Mouse (Mus musculus) CH12.LX (cell line): Measurements from ENCODE around the gene Plekha6. TPM values are rescaled to one million over a fixed set of nuclear protein-coding genes. Genes with fewer than 3 reads are reported as not detected.

Experiments
- DNase-seq: peaks from one replicate; pipeline ENCODE4 v3.0.0-alpha.2; 2013; ENCODE audit errors: extremely low read depth
- H3K27ac ChIP-seq: 2 replicates; pipeline ENCODE4 v1.5.1; 2012; ENCODE audit warnings: low read depth, mild to moderate bottlenecking, control low read depth, moderate library complexity; ENCODE audit not compliant: insufficient read depth
- H3K27me3 ChIP-seq: replicated peaks from 2 replicates; pipeline ENCODE3; 2012; ENCODE audit warnings: inconsistent platforms
- H3K36me3 ChIP-seq, 2 experiments: replicated peaks in 1 of 2; 2 replicates each; pipeline versions ENCODE3 to v1.6.1; 2012; ENCODE audit warnings: inconsistent platforms in 1 of 2, low read length in 1 of 2, mild to moderate bottlenecking in 1 of 2, mixed read lengths in 1 of 2, moderate library complexity in 1 of 2; ENCODE audit not compliant: control insufficient read depth in 1 of 2, insufficient read depth in 1 of 2
- H3K4me1 ChIP-seq, 2 experiments: 2 replicates each; pipeline ENCODE4 v1.6.1; 2012; ENCODE audit warnings: inconsistent platforms in 1 of 2, moderate library complexity in 1 of 2; ENCODE audit not compliant: insufficient read depth in 2 of 2, control insufficient read depth in 1 of 2
- H3K4me2 ChIP-seq: 2 replicates; pipeline ENCODE4 v1.6.1; 2012; ENCODE audit warnings: low read depth, mild to moderate bottlenecking, control low read depth; ENCODE audit not compliant: poor library complexity, insufficient read depth, severe bottlenecking
- H3K4me3 ChIP-seq, 3 experiments: fragments of 150-350 bp in 1 of 3; sonication (generic) in 1 of 3; replicated peaks in 1 of 3; 2 replicates each; pipeline versions ENCODE3 to v1.5.1; 2011 to 2012; ENCODE audit warnings: low read depth in 2 of 3, low read length in 2 of 3, mild to moderate bottlenecking in 2 of 3, moderate library complexity in 2 of 3, control low read depth in 1 of 3, improper control_type of control experiment in 1 of 3, inconsistent platforms in 1 of 3, mixed read lengths in 1 of 3; ENCODE audit not compliant: poor library complexity in 1 of 3
- H3K79me2 ChIP-seq: replicated peaks from 2 replicates; pipeline ENCODE4 v1.6.1; 2012; ENCODE audit warnings: mild to moderate bottlenecking, moderate library complexity; ENCODE audit not compliant: control insufficient read depth, poor library complexity, insufficient read depth, severe bottlenecking; ENCODE audit errors: extremely low read depth
- H3K9ac ChIP-seq: 2 replicates; pipeline ENCODE4 v1.6.1; 2012; ENCODE audit warnings: low read depth, mild to moderate bottlenecking, control low read depth, moderate library complexity; ENCODE audit not compliant: insufficient read depth
- H3K9me3 ChIP-seq: replicated peaks from 2 replicates; pipeline ENCODE3; 2012; ENCODE audit warnings: low read length, inconsistent platforms, mixed read lengths
- BHLHE40 ChIP-seq: IDR thresholded peaks from 2 replicates; pipeline ENCODE4 v1.6.1; 2011; ENCODE audit warnings: mild to moderate bottlenecking, low read depth, low read length, improper control_type of control experiment
- CTCF ChIP-seq, 2 experiments: IDR thresholded peaks in 1 of 2; conservative IDR thresholded peaks in 1 of 2; 2 replicates each; pipeline ENCODE4 v1.5.1; 2011 to 2012; ENCODE audit warnings: low read depth in 2 of 2, low read length in 2 of 2, improper control_type of control experiment in 1 of 2, inconsistent platforms in 1 of 2, mild to moderate bottlenecking in 1 of 2, moderate library complexity in 1 of 2
- EP300 ChIP-seq: IDR thresholded peaks from 2 replicates; pipeline ENCODE4 v1.6.1; 2011; ENCODE audit warnings: low read length, improper control_type of control experiment
- ETS1 ChIP-seq: conservative IDR thresholded peaks from 2 replicates; pipeline ENCODE4 v1.6.1; 2012; ENCODE audit warnings: low read depth, mild to moderate bottlenecking, inconsistent platforms, low read length, improper control_type of control experiment, moderate library complexity
- JUND ChIP-seq: conservative IDR thresholded peaks from 2 replicates; pipeline ENCODE4 v1.6.1; 2011; ENCODE audit warnings: low read depth, low read length, improper control_type of control experiment
- KAT2A ChIP-seq: IDR thresholded peaks from 2 replicates; pipeline ENCODE4 v1.6.1; 2012; ENCODE audit warnings: low read length, improper control_type of control experiment, inconsistent platforms; ENCODE audit not compliant: insufficient replicate concordance
- MAX ChIP-seq: IDR thresholded peaks from 2 replicates; pipeline ENCODE4 v1.6.1; 2011; ENCODE audit warnings: low read length, improper control_type of control experiment
- MAZ ChIP-seq: IDR thresholded peaks from 2 replicates; pipeline ENCODE4 v1.6.1; 2012; ENCODE audit warnings: low read depth, mild to moderate bottlenecking, inconsistent platforms, low read length, improper control_type of control experiment, moderate library complexity
- MXI1 ChIP-seq: IDR thresholded peaks from 2 replicates; pipeline ENCODE4 v1.6.1; 2011; ENCODE audit warnings: mild to moderate bottlenecking, low read depth, low read length, improper control_type of control experiment
- NELFE ChIP-seq: IDR thresholded peaks from 2 replicates; pipeline ENCODE4 v1.6.1; 2011; ENCODE audit warnings: low read depth, low read length, improper control_type of control experiment
- NRF1 ChIP-seq: IDR thresholded peaks from 2 replicates; pipeline ENCODE4 v1.6.1; 2014; ENCODE audit warnings: low read depth, mild to moderate bottlenecking, inconsistent platforms, low read length, improper control_type of control experiment, moderate library complexity
- PAX5 ChIP-seq: IDR thresholded peaks from 2 replicates; pipeline ENCODE4 v1.6.1; 2012; ENCODE audit warnings: low read length, inconsistent platforms, mixed read lengths
- POLR2A ChIP-seq: IDR thresholded peaks from 2 replicates; pipeline ENCODE4 v1.6.1; 2011; ENCODE audit warnings: low read depth, mild to moderate bottlenecking, improper control_type of control experiment, low read length
- RAD21 ChIP-seq: IDR thresholded peaks from 2 replicates; pipeline ENCODE4 v1.6.1; 2011; ENCODE audit warnings: low read depth, mild to moderate bottlenecking, low read length, improper control_type of control experiment, moderate library complexity
- TBP ChIP-seq: conservative IDR thresholded peaks from 2 replicates; pipeline ENCODE4 v1.6.1; 2011; ENCODE audit warnings: low read depth, low read length, improper control_type of control experiment
- USF2 ChIP-seq: conservative IDR thresholded peaks from 2 replicates; pipeline ENCODE4 v1.6.1; 2011; ENCODE audit warnings: low read depth, low read length, improper control_type of control experiment
- ZC3H11A ChIP-seq: IDR thresholded peaks from 2 replicates; pipeline ENCODE4 v1.6.1; 2012; ENCODE audit warnings: low read depth, mild to moderate bottlenecking, inconsistent platforms, low read length, improper control_type of control experiment
- ZMIZ1 ChIP-seq: IDR thresholded peaks from 2 replicates; pipeline ENCODE4 v1.6.1; 2012; ENCODE audit warnings: low read depth, mild to moderate bottlenecking, inconsistent platforms, low read length, improper control_type of control experiment
- dilution Hi-C: fragments of 300-500 bp; cut with MboI; formaldehyde crosslinking; loops from 2 replicates; pipeline ENCODE4 v1.14.3; 2020; ENCODE audit warnings: low sequenced_read_pairs; ENCODE audit not compliant: extremely low pct_unique_long_range_greater_than_20kb, extremely low pct_ligation_motif_present
- in situ Hi-C: fragments of 300-500 bp; cut with MboI; formaldehyde crosslinking; loops from 3 replicates; pipeline ENCODE4 v1.14.3; 2019; ENCODE audit warnings: low sequenced_read_pairs, low pct_ligation_motif_present, low pct_unique_long_range_greater_than_20kb, mixed read lengths
- polyA plus RNA-seq: library from polyadenylated mRNA; unstranded; fragments of >175 nt; gene quantifications from 2 replicates; pipeline ENCODE4 v1.2.1, GENCODE M21; 2012; ENCODE audit warnings: low read depth; ENCODE audit not compliant: insufficient read length
- total RNA-seq, 2 experiments: library from RNA; depleted of rRNA; stranded (reverse); fragments of 300-350 nt in 1 of 2; fragments of >200 nt in 1 of 2; gene quantifications; 2 replicates each; pipeline ENCODE4 v1.2.3; 2012 to 2014

Plekha6 gene
- total and polyA plus RNA-seq, 3 experiments = 0.07 TPM; not detected in 2

GRCm38 (mm10) chr1:133267094-133267493 is 103.1 kb downstream of the Plekha6 start:
- DNase-seq = no peak
- no peak overlapping the region for H3K27ac ChIP-seq

GRCm38 (mm10) chr1:133267813-133268492 is 103.9 kb downstream of the Plekha6 start:
- Histone ChIP-seq H3K79me2 (no peaks in the 10 kb centered on the region), H3K4me2 (no peak overlapping the region), H3K36me3 (no peaks in the 10 kb centered on the region), H3K4me1 (peaks cover 4 to 9% of the 10 kb centered on the region in 2 experiments; a peak in 2 of 4 replicates), H3K9ac (no peak overlapping the region), H3K27me3 (peaks cover 97% of the 10 kb centered on the region), H3K9me3 (no peaks in the 10 kb centered on the region), H3K27ac (no peak overlapping the region), H3K4me3 (no peak overlapping the region)
- in situ Hi-C loops = no loop called here
- no peak for DNase-seq
- dilution Hi-C loops = no loop called here
- TF ChIP-seq EP300 (no peak), PAX5 (no peak), KAT2A (no peak), ZC3H11A (no peak), RAD21 (no peak), CTCF (conservative IDR thresholded peaks at IDR 0.05 in 1 of 2, IDR thresholded peaks at IDR 0.05 in 1 of 2; ENCODE audit: low read depth in 2 of 2, low read length in 2 of 2) (no peak), NRF1 (no peak), ETS1 (no peak)

More at GRCm38 (mm10) chr1:133267094-133267493, 103.1 kb downstream of the Plekha6 start:
- peaks cover 5% of the 10 kb centered on the region for H3K9me3 ChIP-seq
- in situ Hi-C loops (no loop called here), dilution Hi-C loops (no loop called here)
- peaks cover 98% of the 10 kb centered on the region for H3K27me3 ChIP-seq
- no peak overlapping the region for H3K4me3 ChIP-seq
- no peak overlapping the region for H3K9ac ChIP-seq
- peaks cover 4 to 9% of the 10 kb centered on the region in 2 experiments; a peak in 2 of 4 replicates for H3K4me1 ChIP-seq
- H3K4me2 ChIP-seq = no peak overlapping the region
- H3K79me2 ChIP-seq = no peaks in the 10 kb centered on the region
- TF ChIP-seq TBP (no peak), KAT2A (no peak), MAX (no peak), USF2 (no peak), MXI1 (no peak), NELFE (no peak), ZC3H11A (no peak), POLR2A (no peak), ZMIZ1 (no peak), MAZ (no peak), JUND (no peak), BHLHE40 (no peak)
- no peaks in the 10 kb centered on the region for H3K36me3 ChIP-seq
